Mouse (Mus musculus) limb, embryonic 11.5 days (tissue): ENCODE results near the gene Rhox4f. TPM values are rescaled to one million over a fixed set of nuclear protein-coding genes. Genes with fewer than 3 reads are reported as not detected.
"Not testable (repeated sequence)": the region's sequence is repeated elsewhere in the genome, so short reads cannot be mapped to it uniquely, and the experiment has no call there.

ENCODE experiments used
- ATAC-seq: fragments of 200-750 bp; cut with Nextera tagmentation; 2 replicates; pipeline ENCODE4 v1.8.0; 2017; ENCODE audit warnings: low read depth; ENCODE audit not compliant: insufficient number of reproducible peaks, low FRiP score, low TSS enrichment
- DNase-seq: peaks from one replicate; pipeline ENCODE4 v3.0.0-alpha.2; 2015; ENCODE audit warnings: low spot score
- H3K27ac ChIP-seq: fragments of 300-500 bp; sonication (generic); replicated peaks from 2 replicates; pipeline ENCODE4 v1.5.1; 2014; ENCODE audit warnings: low read depth, mild to moderate bottlenecking, low read length
- H3K27me3 ChIP-seq: fragments of 300-500 bp; sonication (generic); 2 replicates; pipeline ENCODE4 v1.6.1; 2014; ENCODE audit warnings: mild to moderate bottlenecking, low read length, mixed read lengths; ENCODE audit not compliant: control insufficient read depth, insufficient read depth
- H3K36me3 ChIP-seq: fragments of 300-500 bp; sonication (generic); 2 replicates; pipeline ENCODE4 v1.6.1; 2014; ENCODE audit warnings: mild to moderate bottlenecking, low read length, moderate library complexity, mixed read lengths; ENCODE audit not compliant: control insufficient read depth, insufficient read depth
- H3K4me1 ChIP-seq: fragments of 300-500 bp; sonication (generic); 2 replicates; pipeline ENCODE4 v1.6.1; 2014; ENCODE audit warnings: low read length, mixed read lengths; ENCODE audit not compliant: control insufficient read depth, insufficient read depth
- H3K4me2 ChIP-seq: fragments of 300-500 bp; sonication (generic); 2 replicates; pipeline ENCODE4 v1.6.1; 2014; ENCODE audit warnings: low read depth, mild to moderate bottlenecking, moderate library complexity; ENCODE audit not compliant: severe bottlenecking
- H3K4me3 ChIP-seq: fragments of 300-500 bp; sonication (generic); 2 replicates; pipeline ENCODE4 v1.5.1; 2014; ENCODE audit warnings: low read depth, low read length
- H3K9ac ChIP-seq: fragments of 300-500 bp; sonication (generic); 2 replicates; pipeline ENCODE4 v1.6.1; 2014; ENCODE audit warnings: mild to moderate bottlenecking, low read length
- H3K9me3 ChIP-seq: fragments of 300-500 bp; sonication (generic); 2 replicates; pipeline ENCODE4 v1.6.1; 2016; ENCODE audit warnings: low read length; ENCODE audit not compliant: control insufficient read depth
- WGBS: fragments of 180-500 bp; shearing (Covaris S2); extraction: QIAGEN DNeasy Blood & Tissue Kit; methylation state at CpG from one replicate; pipeline ENCODE4 v1.1.7; 2014; 5-methylcytosine and 5-hydroxymethylcytosine counted together
- polyA plus RNA-seq: library from polyadenylated mRNA; unstranded; fragments of >200 nt; fragmentation: Nextera tagmentation; extraction: Ambion mirVana; gene quantifications from 2 replicates; pipeline ENCODE4 v1.2.1, GENCODE M21; 2014

The Rhox4f gene
- not detected in 2 replicates for polyA plus RNA-seq

- not testable (repeated sequence) for ATAC-seq, H3K9ac ChIP-seq, H3K4me2 ChIP-seq, H3K4me1 ChIP-seq, H3K9me3 ChIP-seq, H3K36me3 ChIP-seq, H3K27ac ChIP-seq, H3K4me3 ChIP-seq, DNase-seq, H3K27me3 ChIP-seq
- WGBS, result 94% methylated on average over 15 of the region's 19 CpGs
These were observed at the start of gene Rhox4f for GRCm38 (mm10) chrX:37607604-37608003. Rhox4f (minus strand) TSS chrX:37607704.

GRCm38 (mm10) chrX:37651227-37651626 lies 43.7 kb upstream of the Rhox4f start, which contains the start of gene Rhox4g:
Rhox4g (minus strand) TSS chrX:37651327.
- H3K9me3 ChIP-seq, H3K36me3 ChIP-seq, H3K4me1 ChIP-seq, H3K27ac ChIP-seq, H3K4me2 ChIP-seq, DNase-seq, H3K4me3 ChIP-seq, H3K9ac ChIP-seq, ATAC-seq, H3K27me3 ChIP-seq: not testable (repeated sequence)
- 86% methylated on average over 15 of the region's 20 CpGs for WGBS

- not testable (repeated sequence) for H3K4me3 ChIP-seq, H3K4me2 ChIP-seq, DNase-seq, ATAC-seq, H3K4me1 ChIP-seq, H3K27ac ChIP-seq, H3K9me3 ChIP-seq, H3K36me3 ChIP-seq, H3K9ac ChIP-seq, H3K27me3 ChIP-seq
- 83% methylated on average over 6 of the region's 6 CpGs for WGBS
These were observed 35.9 kb upstream of the Rhox4f start, which contains the start of gene Rhox2g for GRCm38 (mm10) chrX:37643370-37643769. Rhox2g (minus strand) TSS chrX:37643470.

- not testable (repeated sequence) for H3K9ac ChIP-seq, H3K4me3 ChIP-seq, H3K36me3 ChIP-seq, H3K27ac ChIP-seq, H3K27me3 ChIP-seq, H3K4me1 ChIP-seq, H3K9me3 ChIP-seq, ATAC-seq, DNase-seq, H3K4me2 ChIP-seq
- WGBS, result 88% methylated on average over 2 of the region's 2 CpGs
These were observed 21.0 kb upstream of the Rhox4f start, which contains the start of gene Rhox3g for GRCm38 (mm10) chrX:37628512-37628911. Rhox3g (minus strand) TSS chrX:37628612.

GRCm38 (mm10) chrX:37580692-37581091 lies 26.8 kb downstream of the Rhox4f start, which contains the start of gene Rhox3f:
Rhox3f (plus strand) TSS chrX:37580992.
- H3K27me3 ChIP-seq, H3K36me3 ChIP-seq, H3K4me3 ChIP-seq, H3K4me2 ChIP-seq, H3K9me3 ChIP-seq, H3K27ac ChIP-seq, H3K4me1 ChIP-seq, DNase-seq, H3K9ac ChIP-seq, ATAC-seq: not testable (repeated sequence)

- not testable (repeated sequence) for H3K9me3 ChIP-seq, H3K4me2 ChIP-seq, ATAC-seq, DNase-seq, H3K9ac ChIP-seq, H3K4me3 ChIP-seq, H3K36me3 ChIP-seq, H3K4me1 ChIP-seq, H3K27ac ChIP-seq, H3K27me3 ChIP-seq
- 47% methylated on average over 2 of the region's 2 CpGs for WGBS
These were observed 34.9 kb downstream of the Rhox4f start for GRCm38 (mm10) chrX:37572638-37573037.

GRCm38 (mm10) chrX:37571105-37571504 lies 36.4 kb downstream of the Rhox4f start, which contains the start of gene Rhox2f:
Rhox2f (plus strand) TSS chrX:37571405.
- H3K9ac ChIP-seq, H3K27ac ChIP-seq, H3K4me3 ChIP-seq, H3K4me2 ChIP-seq, H3K4me1 ChIP-seq, H3K36me3 ChIP-seq, H3K9me3 ChIP-seq, H3K27me3 ChIP-seq, ATAC-seq, DNase-seq: not testable (repeated sequence)
- 94% methylated on average over 6 of the region's 8 CpGs for WGBS

- H3K36me3 ChIP-seq, H3K4me1 ChIP-seq, DNase-seq, H3K27me3 ChIP-seq, H3K9me3 ChIP-seq, H3K4me3 ChIP-seq, ATAC-seq, H3K9ac ChIP-seq, H3K27ac ChIP-seq, H3K4me2 ChIP-seq: not testable (repeated sequence)
- 91% methylated on average over 10 of the region's 18 CpGs for WGBS
These were observed 50.4 kb downstream of the Rhox4f start, which contains the start of gene Rhox4e for GRCm38 (mm10) chrX:37557112-37557511. Rhox4e (plus strand) TSS chrX:37557412.
